Mouse (Mus musculus) hindlimb bud, embryonic 11.5 days (tissue): ENCODE results near the gene Hmox2.
"Not testable (repeated sequence)": the region's sequence is repeated elsewhere in the genome, so short reads cannot be mapped to it uniquely, and the experiment has no call there.

ENCODE experiments used
- DNase-seq: peaks from one replicate; pipeline ENCODE4 v3.0.0-alpha.2; 2012; ENCODE audit warnings: low read depth, low spot score; ENCODE audit errors: extremely low spot score

Gene Hmox2

DNA sequence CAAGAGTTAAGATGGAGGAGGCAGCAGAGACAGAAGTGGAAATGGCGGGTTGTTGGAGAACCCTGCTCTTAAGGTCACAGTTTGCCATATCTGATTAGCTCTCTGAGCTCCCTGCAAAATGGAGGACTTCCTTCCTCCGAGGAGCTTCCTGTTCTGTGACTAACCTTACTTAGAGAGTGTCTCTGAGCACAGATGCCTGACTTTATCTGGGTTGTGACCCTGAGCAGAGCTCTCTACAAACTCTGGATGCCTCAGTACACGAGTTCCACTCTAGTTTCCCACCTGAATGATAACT lies 3.3 kb upstream of the Hmox2 start:
- no peak for DNase-seq

DNA sequence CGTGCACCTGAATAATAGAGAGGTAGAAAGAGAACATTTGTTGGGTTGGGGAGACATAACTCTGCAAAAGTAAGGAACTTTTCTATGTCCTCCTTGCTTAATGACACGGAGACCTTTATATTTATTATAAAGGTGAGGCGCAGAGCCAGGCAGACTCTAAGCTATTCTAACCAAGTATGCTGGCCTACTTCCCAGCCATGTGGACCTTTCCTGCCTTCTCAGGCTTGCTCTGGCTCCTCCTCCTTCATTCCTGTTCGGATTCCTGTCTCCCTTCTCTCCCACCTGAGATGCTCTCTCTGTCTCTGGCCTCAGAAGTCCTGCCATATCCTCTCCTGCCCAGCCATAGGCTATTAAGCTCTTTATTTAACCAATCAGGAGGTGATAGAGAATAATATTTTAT lies 895 bp upstream of the Hmox2 start:
- no peak for DNase-seq

DNA sequence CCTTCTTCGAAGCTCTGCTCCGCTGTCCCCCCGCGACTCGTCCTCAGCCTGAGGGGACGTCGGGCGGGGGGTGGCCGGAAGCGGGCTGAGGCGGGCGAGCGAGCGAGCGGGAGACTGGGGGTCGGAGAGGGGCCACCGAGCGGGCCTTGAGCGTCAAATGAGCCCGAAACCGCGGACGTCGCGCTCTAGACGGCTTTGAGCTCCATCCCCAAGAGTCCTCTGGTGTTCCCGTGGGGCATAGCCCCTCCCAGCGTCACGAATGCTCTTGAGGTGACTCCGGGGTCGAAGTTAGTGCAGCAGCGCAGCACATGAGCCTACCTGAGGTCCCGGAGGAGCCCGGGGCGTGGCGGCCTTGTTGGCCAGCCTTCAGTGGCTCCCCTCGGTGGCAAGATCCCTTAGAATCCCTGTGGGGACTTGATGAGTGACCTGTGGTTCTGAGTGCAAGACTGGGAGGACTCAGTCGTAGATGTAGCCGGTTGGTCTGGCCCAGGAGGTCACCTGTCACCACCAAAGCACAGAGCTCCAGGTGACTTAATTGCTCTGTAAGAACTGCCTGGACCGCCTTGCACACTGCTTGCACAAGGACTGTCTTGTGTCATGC lies 467 bp downstream of the Hmox2 start:
- DNase-seq, result no peak

DNA sequence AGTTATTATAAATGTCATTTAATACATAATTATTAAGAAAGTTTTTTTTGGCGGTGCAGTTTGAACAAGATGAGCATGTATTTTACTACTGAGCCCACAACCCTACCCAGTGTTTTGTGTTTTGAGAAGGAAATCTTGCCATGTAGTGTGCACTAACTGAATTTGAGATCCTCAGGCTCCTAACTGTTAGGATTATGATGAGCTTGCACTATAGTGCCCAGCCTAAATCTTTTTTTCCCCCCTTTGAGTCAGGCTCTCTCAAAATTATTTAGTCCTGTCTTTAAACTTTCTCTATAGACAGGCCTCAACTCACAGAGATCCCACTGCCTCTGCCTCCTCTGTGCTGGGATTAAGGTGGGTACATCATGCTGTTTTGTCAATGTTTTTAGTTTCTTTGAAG lies 1.4 kb downstream of the Hmox2 start:
- no peak for DNase-seq

DNA sequence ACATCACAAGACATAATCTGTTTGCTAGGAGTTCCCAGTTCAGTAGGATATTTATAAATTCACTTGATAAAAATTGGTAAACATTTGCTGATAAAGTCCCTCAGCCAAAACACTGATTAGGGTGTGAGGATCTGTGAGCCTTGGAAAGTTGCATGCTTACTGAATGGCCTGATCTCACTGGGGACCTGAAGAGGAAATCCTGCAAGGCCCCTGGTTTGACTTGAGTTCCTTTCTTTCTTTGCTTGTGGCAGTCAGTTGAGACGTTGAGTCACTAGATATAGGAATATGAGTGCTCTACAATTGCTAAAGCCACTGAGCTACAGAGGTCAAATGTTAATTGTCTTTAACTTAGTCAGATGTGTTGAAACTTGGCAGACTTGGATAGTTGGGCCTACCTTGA lies 1.8 kb downstream of the Hmox2 start:
- no peak for DNase-seq

DNA sequence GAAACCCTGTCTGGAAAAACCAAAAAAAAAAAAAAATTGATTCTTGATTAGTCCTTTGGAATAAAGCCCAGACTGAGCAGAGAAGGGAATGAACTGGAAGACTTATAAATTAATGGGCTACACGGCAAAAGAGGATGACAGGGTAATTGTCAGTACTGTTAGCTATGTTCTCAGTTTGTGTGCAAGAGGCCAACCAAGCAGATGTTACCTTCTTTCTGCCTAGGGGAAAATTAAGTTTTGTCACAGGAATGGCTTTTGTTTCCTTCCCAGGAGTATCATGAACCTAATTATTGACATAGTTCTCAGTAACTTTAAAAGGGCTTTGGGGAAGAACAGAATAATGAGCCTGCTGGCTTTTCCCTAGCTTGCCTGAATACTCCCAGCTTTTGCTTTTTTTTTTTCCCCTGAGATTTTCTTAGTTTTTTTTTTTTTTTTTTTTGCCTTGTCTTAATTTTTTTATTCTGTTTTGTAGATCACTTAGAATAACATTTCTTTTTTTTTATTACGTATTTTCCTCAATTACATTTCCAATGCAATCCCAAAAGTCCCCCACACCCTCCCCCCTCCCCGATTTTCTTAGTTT lies 4.7 kb downstream of the Hmox2 start:
- no peak for DNase-seq

DNA sequence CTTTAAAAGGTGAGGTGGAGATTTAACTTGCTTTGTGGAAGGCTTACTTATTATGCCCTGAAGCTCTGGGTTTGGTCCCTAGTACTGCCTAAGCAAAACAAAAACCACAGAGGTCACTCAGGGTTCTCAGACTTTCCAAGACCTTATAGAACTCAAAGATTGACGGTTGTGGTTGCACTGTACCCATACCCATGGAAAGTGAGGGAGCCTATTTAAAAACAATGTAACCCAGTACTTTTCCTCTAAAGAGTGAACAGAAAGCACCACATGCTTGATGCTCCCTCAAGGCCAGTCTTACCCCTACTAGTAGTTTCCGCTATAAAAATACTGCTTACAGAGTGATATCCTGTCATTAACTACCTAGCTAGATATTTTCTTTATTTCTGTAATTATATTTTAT lies 10.1 kb downstream of the Hmox2 start:
- DNase-seq, result no peak

DNA sequence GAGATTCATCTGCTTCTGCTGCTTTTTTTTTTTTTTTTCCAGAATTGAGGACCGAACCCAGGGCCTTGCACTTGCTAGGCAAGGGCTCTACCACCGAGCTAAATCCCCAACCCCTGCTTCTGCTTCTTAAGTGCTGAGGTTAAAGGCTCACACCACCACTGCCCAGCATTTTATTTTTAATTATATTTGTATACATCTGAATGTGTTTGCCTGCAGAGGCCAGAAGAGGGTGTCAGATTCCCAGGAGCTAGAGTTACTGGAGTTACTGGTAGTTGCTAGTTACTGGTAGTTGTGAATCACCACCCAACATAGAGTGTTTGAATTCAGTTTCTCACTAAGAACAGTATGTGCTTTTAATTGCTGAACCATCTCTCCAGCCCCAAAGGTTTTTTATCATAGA lies 13.8 kb downstream of the Hmox2 start:
- no peak for DNase-seq

DNA sequence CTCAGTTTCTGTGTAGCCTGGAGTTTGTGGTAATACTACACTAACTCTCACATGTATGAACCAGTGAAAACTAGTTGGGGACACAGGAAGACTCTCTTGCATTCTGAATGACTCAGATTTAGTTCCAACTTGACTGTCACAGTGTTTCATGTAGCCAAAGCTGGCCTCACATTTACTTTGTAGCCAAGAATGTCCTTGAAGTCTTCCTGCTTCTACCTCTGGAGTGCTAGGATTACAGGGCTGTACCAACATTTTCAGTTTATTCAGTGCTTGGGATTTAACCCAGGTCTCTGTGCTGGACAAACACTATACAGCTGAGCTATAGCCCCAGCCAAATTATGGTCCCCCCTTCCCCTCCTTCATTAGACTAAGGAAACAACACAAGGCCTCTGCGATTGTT lies 16.0 kb downstream of the Hmox2 start:
- DNase-seq, result no peak

DNA sequence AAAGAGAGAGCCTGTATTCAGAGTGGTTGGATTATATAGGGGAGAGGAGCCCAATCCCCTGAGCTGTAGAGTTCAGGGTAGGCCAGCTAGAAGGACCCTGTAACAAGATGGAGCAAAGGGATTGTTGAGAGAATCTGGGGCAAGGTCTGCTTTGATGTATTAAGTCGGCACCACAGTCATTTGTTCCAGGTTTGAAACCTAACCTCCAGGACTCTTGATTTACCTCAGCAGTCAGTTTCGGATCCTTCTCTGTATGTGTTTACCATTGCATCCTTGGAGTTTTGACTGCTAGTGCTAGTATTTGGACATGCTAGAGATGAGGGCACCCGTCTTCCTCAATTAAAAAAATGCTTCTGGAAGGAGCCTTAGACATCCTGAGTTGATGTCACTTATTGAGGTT lies 26.0 kb downstream of the Hmox2 start:
- no peak for DNase-seq

DNA sequence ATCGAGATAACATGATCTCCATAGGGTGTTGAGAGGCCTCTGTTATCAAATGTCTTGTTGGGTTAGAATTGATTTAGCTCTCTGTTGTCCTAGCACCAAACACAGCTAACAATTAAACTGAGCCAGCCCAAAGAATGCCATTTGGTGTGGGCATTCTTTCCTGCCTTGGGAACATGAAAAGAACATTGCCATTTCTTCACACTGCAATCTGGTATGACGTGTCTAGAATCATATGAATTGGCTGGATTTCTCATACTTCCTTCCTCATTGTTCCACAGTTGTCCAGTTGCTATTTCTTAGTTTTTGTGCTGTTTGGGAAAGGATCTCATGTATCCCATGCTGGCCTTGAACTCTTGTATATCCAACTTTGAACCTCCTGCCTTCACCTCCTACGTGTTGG lies 27.9 kb downstream of the Hmox2 start:
- no peak for DNase-seq

DNA sequence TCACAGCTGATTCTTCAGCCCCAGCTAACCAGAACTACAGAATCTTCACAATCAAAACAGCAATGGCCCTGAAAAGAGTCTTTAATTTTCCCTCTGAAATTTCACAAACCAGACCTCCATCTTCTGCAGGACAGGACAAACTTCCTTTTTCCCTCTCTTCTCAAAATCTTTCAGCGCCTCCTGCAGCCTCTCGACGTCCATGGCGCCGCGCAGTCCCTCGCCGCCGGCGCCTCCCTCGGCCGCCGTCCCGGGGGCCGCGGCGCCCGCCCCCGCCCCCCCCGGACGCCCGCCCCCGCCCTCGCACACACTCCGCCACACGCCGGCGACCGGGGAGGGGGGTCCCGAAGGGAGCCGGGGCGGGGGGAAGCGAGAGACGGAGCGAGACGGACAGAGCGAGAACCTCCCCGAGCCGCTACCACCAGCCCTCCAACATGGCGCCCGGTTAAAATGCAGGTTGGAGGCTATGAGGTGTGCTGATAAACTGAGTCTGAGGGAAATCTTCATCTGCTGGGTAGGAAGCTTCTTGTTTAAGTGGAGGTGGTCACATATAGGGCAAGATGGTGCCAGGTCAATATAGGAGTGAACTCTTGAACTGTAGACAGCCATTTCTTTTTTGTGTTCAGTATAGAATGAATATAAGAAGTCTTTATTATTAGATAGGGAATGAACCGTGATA lies 30.6 kb downstream of the Hmox2 start:
- not testable (repeated sequence) for DNase-seq

DNA sequence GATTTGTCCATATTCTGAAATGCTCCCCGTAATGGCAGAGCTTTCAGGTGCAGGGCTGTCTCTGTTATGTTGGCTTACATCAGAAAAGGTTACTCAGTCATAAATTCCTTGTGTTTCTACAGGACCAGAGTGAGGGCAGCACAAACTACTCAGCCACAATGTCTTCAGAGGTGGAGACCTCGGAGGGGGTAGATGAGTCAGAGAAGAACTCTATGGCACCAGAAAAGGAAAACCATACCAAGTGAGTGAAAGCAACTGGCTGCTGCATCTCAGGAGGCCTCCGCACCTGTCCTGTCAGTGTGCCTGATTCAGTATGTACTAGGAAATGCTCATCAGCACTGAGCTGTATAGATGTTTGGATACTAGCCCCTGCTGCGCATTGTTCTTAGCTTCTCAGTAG lies 36.3 kb downstream of the Hmox2 start:
- DNase-seq, result no peak

DNA sequence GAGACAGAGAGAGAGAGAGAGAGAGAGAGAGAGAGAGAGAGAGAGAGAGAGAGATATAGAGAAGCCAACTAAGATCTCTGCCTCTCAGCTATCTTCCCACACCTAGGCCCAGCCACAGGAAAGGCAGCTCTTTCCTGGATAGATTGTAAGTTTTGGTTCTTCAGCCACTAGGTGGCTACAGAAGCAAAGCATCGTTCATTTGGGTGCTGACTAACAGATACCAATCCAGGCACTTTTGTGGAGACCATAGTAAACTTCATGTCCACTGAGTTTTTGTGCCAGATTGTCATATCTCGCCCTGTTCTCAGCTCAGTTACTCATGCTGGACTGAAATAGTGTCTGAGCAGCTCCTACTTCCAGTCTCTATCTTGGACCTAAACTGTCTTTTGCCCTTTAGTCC lies 37.1 kb downstream of the Hmox2 start:
- DNase-seq, result no peak

DNA sequence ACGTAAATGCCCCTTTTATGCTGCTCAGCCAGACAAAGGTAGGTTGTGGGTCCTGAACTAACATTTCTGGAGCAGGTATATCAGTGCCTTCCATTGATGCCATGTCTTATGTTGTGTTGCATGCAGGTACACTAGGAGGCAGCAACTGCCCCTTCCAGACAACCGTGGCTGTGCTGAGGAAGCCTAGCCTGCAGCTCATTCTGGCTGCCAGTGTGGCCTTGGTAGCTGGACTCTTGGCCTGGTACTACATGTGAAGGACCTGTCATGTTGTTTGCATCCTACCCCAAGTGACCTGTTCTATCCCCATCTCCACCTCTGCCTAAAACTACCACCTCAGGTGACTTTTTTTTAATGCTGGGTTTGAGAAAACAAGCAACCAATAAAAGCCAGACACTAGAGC lies 39.7 kb downstream of the Hmox2 start:
- no peak for DNase-seq

DNA sequence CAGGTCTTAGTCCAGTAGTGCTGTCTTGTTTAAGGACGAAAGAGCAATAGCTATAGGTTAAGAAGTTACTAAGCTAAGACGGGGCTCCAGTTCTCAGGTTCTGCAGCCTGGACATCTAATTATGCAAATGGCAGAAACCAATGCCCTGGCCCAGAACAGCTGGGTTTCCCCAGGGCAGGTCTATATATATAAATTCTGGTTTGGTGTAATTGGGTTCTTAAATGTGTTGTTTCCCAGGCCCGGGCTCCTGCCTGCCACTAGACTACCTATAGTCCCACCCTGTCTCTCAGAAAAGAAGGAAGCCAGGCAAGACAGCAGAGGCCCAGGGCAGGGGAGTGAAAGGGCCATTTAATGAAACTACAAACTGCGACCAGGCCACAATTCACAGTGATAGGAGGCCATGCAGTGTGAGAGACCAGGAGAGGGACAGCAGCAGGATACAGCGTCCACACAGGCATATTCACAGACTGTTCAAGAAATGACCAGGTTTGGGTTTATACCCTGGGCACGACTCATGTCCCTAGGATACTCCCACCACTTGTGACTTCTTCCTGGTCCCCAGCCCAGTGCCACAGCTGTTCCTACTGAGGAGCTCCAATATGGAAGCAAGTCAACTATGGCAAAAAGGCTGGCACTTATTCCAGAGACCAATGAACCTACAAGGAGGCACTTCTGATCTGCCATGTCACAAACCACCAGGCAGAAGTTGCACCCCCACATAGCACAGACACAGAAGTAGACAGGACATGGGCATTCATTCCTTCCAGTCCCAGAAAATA lies 41.0 kb downstream of the Hmox2 start:
- no peak for DNase-seq

DNA sequence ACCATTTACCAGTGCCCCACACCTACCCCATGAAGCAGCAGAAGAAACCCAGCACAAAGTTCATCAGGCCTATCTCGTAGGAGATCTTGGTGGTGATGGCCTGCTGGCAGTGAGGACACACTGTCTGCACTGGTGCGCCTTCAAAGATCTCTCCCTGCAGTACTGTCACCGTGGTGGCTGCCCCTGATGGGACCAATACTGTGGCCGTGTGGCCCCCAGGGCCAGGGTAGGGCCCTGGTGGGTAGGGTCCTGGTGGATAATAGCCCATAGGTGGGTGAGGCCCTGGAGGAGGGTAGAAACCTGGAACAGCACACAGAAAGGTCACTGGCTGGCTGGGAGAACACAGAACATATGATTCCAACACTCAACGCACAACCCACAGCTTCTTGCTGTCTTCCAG lies 42.6 kb downstream of the Hmox2 start:
- no peak for DNase-seq

DNA sequence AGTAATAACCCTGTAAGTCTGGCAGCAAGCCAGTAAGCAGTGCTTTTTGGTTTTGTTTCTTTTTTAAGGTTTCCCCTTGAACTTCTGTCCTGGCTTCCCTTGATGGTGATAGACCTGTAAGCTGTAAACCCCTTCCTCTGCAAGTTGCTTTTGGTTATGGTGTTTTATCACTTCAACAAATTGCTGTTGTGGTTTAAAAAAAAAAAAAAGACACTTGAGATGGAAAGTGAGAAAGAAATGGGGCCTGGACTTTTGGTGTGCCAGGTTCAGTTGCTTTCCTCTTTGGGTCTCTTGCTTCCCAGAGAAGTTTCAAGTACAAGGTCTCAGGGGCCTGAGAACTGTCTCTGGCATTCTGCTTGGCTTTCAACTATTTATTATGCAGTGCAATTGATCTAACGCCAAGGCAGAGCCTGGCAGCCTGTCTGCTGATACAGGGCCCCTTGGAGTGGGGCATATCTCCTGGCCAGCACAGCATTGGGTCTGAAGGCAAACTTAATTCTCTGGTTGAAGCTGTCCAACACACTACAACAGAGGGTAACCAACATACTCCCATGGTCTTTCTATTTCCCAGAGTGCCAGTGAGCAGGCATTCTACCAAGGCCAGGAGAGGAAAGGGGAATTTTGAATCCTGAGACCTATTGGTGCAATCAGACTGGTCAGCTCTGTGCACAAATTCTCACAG lies 47.3 kb downstream of the Hmox2 start:
- DNase-seq, result no peak

DNA sequence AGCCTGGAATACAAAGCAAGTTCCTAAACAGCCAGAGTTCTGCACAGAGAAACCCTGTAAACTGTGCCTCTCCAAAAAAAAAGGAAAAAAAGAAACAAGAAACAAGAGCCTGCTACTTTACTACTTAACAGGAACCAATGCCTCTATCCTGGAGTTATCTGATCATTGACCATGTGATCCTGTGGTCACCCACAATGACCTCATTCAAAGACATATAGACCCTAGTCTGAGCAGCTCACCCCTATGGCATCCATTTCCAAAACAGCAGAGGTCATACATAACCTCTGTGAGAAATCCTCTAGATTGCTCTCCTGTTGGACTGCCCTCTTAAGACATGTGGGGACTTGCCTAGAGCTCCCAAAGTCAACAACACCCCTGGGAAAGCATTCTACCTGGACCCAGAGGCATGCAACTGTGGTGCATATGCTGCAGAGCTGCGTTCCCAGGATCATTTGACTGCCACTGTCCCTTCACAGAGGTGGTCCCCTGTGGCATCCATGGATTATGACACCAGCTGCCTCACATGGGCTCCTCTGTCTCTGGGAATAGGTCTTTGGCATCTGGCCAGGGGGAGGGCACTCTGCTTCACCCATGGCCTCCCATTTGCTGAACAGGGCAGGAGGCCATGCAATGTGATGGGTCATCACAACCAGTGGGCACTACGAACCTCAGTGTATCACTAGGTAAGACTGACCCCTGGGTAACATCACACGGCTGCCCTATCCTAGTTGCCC lies 51.2 kb downstream of the Hmox2 start:
- no peak for DNase-seq

DNA sequence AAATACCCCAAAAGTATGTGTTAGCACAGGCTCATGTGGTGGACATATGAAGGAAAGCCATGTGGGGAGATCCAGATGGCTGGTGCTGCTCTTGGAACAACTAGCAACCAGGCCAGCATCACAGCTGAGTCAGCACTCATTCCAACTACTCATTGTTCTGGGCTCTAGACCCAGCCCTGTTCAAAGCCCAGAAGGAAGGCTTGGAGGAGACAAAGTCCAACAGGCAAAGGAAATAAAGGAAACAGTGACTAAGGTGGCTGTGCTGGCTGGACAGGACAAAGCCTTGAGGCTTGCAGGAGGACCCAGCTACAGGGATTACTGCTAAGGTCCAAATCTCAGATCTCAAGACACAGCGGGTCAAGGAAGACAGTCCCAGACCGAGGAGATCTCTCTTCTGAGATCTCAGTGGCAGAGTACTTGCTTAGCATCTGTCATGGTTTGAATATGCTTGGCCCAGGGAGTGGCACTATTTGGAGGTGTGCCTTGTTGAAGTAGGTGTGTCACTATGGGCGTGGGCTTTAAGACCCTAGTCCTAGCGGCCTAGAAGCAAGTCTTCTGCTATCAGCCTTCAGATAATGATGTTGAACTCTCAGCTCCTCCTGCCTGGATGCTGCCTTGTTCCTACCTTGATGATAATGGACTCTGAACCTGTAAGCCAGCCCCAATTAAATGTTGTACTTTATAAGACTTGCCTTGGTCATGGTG lies 51.9 kb downstream of the Hmox2 start:
- no peak for DNase-seq
